ENCODE assay signal across 8 mouse cellular contexts in the genomic region with DNA sequence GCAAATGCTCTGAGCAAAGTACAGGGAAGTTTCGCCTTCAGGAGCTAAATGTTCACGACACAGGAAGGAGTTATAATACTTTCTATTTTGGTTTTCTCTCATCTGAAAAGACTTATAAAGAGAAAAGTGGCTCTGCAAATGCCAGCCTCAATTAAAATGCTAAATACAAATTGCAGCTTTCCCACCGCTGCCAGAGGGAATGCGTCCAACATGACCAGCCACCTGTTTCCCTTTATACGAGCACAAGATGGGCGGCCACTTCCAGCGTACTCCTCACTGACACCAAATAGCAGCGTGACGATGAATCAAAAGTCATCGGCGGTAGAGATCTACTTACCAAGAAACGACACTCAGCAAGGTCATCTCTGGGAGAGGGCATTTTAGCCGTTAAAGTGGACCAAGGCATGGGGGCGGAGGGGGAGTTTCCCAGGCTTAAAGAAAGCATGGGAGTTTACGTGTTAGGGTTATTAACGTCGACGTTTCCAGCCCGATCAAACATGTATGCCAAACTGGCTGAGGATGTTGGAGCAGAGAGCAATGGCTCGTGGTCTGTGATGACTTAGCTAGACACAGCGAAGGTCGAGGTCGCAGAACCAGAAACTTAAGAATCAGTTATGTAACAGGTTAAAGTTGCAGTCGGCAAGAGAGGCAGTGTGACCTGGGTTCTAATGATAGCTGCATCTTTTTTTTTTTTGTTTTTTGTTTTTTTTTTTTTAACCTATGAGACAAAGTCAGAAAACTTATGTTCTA. TPM values are rescaled to one million over a fixed set of nuclear protein-coding genes. Genes with fewer than 3 reads are reported as not detected.
DNase-seq lines count a peak whose midpoint lies in the region; ATAC-seq lines count a peak whose summit lies in the region.
"Had no signal": no experiment of that assay in that cellular context is flagged by ENCODE, and none has a peak within 500 bp of the region (broad histone marks: within the 10 kb centered on the region; RNA-seq: fewer than 3 reads in every experiment).

No protein-coding gene starts in this region.

- no peaks in the 10 kb centered on the region for H3K4me1 ChIP-seq in neural tube, embryonic 15.5 days
- H3K4me1 ChIP-seq in hindbrain, embryonic 12.5 days = no peaks in the 10 kb centered on the region

- H3K36me3 ChIP-seq in neural tube, embryonic 15.5 days = no peaks in the 10 kb centered on the region
- no peaks in the 10 kb centered on the region for H3K36me3 ChIP-seq in hindbrain, embryonic 12.5 days

- no peak overlapping the region for H3K9ac ChIP-seq in neural tube, embryonic 15.5 days (replicated peaks)
- H3K9ac ChIP-seq in hindbrain, embryonic 12.5 days = no peak overlapping the region
- H3K9ac ChIP-seq: liver, embryonic 14.5 days had no signal

- no peak overlapping the region for H3K4me3 ChIP-seq in neural tube, embryonic 15.5 days (replicated peaks)
- no peak overlapping the region for H3K4me3 ChIP-seq in hindbrain, embryonic 12.5 days

- no peak for ATAC-seq in neural tube, embryonic 15.5 days (ENCODE audit: low FRiP score)
- no peak for ATAC-seq in megakaryocyte, adult 5-6 weeks (ENCODE audit: poor library complexity, severe bottlenecking)
- no peak for ATAC-seq in hindbrain, embryonic 12.5 days (ENCODE audit: low FRiP score)

- WGBS in neural tube, embryonic 15.5 days = 81% methylated on average over 24 of the region's 24 CpGs
- WGBS in hindbrain, embryonic 12.5 days = 87% methylated on average over 24 of the region's 24 CpGs

- H3K27ac ChIP-seq in neural tube, embryonic 15.5 days (replicated peaks) = no peak overlapping the region
- no peak overlapping the region for H3K27ac ChIP-seq in hindbrain, embryonic 12.5 days
- H3K27ac ChIP-seq: liver, embryonic 14.5 days had no signal

- H3K27me3 ChIP-seq in neural tube, embryonic 15.5 days (replicated peaks) = no peaks in the 10 kb centered on the region
- H3K27me3 ChIP-seq in hindbrain, embryonic 12.5 days = no peaks in the 10 kb centered on the region

- H3K9me3 ChIP-seq in neural tube, embryonic 15.5 days (replicated peaks) = no peaks in the 10 kb centered on the region
- H3K9me3 ChIP-seq in hindbrain, embryonic 12.5 days (replicated peaks) = no peaks in the 10 kb centered on the region

- DNase-seq in neural tube, embryonic 10.5 days (ENCODE audit: extremely low spot score, low spot score) = no peak
- DNase-seq in gastrocnemius, postnatal 10 days = peak; percentile 46
- DNase-seq in layer of hippocampus, adult 8-10 months (ENCODE audit: low spot score in 2 of 2) = peak; percentile 10 to 46
- peak; percentile 39 for DNase-seq in telencephalon, adult 2 months (ENCODE audit: low read depth, low spot score)

- H3K4me2 ChIP-seq in neural tube, embryonic 15.5 days = 0 out of 2 replicates have a peak overlapping the region, but pooled peaks have one; percentile 6
- no peak overlapping the region for H3K4me2 ChIP-seq in hindbrain, embryonic 12.5 days (replicated peaks)

RNA-seq across cellular contexts. Expression of gene Nrip1, which starts 59.6 kb away (rescaled TPM):
- polyA plus RNA-seq in neural tube, embryonic 15.5 days (2015; fragmentation: Nextera tagmentation; extraction: Ambion mirVana) = 34.4 and 36.9 TPM in 2 replicates
- total RNA-seq in gastrocnemius, postnatal 10 days (2021) = 10 to 100 TPM; 37.3 to 41.4 TPM
- 10 to 100 TPM; 49.2 to 56.7 (median 50.9) TPM for total RNA-seq in layer of hippocampus, adult 8-10 months (2022)
- total RNA-seq in megakaryocyte, adult 5-6 weeks (2015) = 21.6 and 22.9 TPM in 2 replicates
- total RNA-seq in megakaryocyte, adult 5-6 weeks (2017) = 12.2 and 18.3 TPM in 2 replicates
- 34.0 and 35.6 TPM in 2 replicates for polyA plus RNA-seq in hindbrain, embryonic 12.5 days (2016; fragmentation: Nextera tagmentation; extraction: Ambion mirVana)
